Mouse (Mus musculus) central nervous system, embryonic 18 days (tissue): ENCODE data around the gene Spata31d1b. TPM values are rescaled to one million over a fixed set of nuclear protein-coding genes. Genes with fewer than 3 reads are reported as not detected.

Source experiments
- polyA plus RNA-seq: library from polyadenylated mRNA; depleted of rRNA; stranded (reverse); fragments of >200 nt; gene quantifications from 2 replicates; pipeline ENCODE4 v1.2.3, GENCODE M21; 2012; rRNA removed

The Spata31d1b gene
- 0.03 TPM in 2 replicates for polyA plus RNA-seq

GRCm38 (mm10) chr13:59711984-59712383, at the start of gene Spata31d1b:
Gene Spata31d1b (plus strand): TSS chr13:59712284.

GRCm38 (mm10) chr13:59675151-59676011, 36.7 kb upstream of the Spata31d1b start, which contains the start of gene Golm1:
Gene Golm1 (minus strand): TSS chr13:59675811.

GRCm38 (mm10) chr13:59694008-59694407, 18.1 kb upstream of the Spata31d1b start, which contains the start of gene 4921517D22Rik:
Gene 4921517D22Rik (minus strand): TSS chr13:59694108.

GRCm38 (mm10) chr13:59710230-59710629, 1.9 kb upstream of the Spata31d1b start, which contains the start of gene Spata31d1a:
Gene Spata31d1a (minus strand): TSS chr13:59710330.

GRCm38 (mm10) chr13:59731652-59732051, 19.6 kb downstream of the Spata31d1b start, which contains the start of gene Spata31d1d:
Gene Spata31d1d (minus strand): TSS chr13:59731752.

GRCm38 (mm10) chr13:59746711-59747110, 34.6 kb downstream of the Spata31d1b start, which contains the start of gene 1700014D04Rik:
Gene 1700014D04Rik (minus strand): TSS chr13:59746752.

Other genes starting within 250 kb of the Spata31d1b start
- 61.7 and 66.3 TPM in 2 replicates for gene Agtpbp1, start 127.1 kb upstream of the Spata31d1b start, polyA plus RNA-seq
- gene Naa35, start 127.0 kb upstream of the Spata31d1b start, polyA plus RNA-seq: 112 and 114 TPM in 2 replicates
- 12.1 and 14.7 TPM in 2 replicates for gene Golm1, start 36.5 kb upstream of the Spata31d1b start, polyA plus RNA-seq
- gene 4921517D22Rik, start 18.2 kb upstream of the Spata31d1b start, polyA plus RNA-seq: not detected in 2 replicates
- 0.01 and 0.03 TPM in 2 replicates for gene Spata31d1a, start 2.0 kb upstream of the Spata31d1b start, polyA plus RNA-seq
- gene Spata31d1d, start 19.5 kb downstream of the Spata31d1b start, polyA plus RNA-seq: not detected in 2 replicates
- gene 1700014D04Rik, start 34.5 kb downstream of the Spata31d1b start, polyA plus RNA-seq: 0.11 and 0.23 TPM in 2 replicates
- gene Isca1, start 57.5 kb downstream of the Spata31d1b start, polyA plus RNA-seq: 132 and 140 TPM in 2 replicates
- 0.76 TPM in 1 of 2 replicates, not detected in the other for gene Gm49354, start 70.0 kb downstream of the Spata31d1b start, polyA plus RNA-seq
- 34.1 and 35.5 TPM in 2 replicates for gene Tut7, start 110.9 kb downstream of the Spata31d1b start, polyA plus RNA-seq